ENCODE assay signal across 25 mouse cellular contexts in genomic region chr17:8504381-8504780, GRCm38 (mm10).
"Had no signal": no experiment of that assay in that cellular context is flagged by ENCODE, and none has a peak within 500 bp of the region (broad histone marks: within the 10 kb centered on the region; RNA-seq: fewer than 3 reads in every experiment).

No protein-coding gene starts in this region.

- DNase-seq: gastrocnemius, postnatal 14 days; gastrocnemius, postnatal 36 days; heart, adult 18-20 months; heart, postnatal 10 days; heart, postnatal 4 days; kidney, adult 11 months; kidney, adult 2 months; kidney, adult 9 months; kidney, postnatal 14 days; kidney, postnatal 36 days; layer of hippocampus, adult 9-11 months; layer of hippocampus, postnatal 36 days; left cerebral cortex, postnatal 4 days had no signal

- H3K9me3 ChIP-seq: heart, embryonic 10.5 days; heart, embryonic 12.5 days; hindbrain, embryonic 10.5 days; hindbrain, embryonic 12.5 days; hindbrain, embryonic 15.5 days; kidney, embryonic 15.5 days; limb, embryonic 13.5 days; limb, embryonic 15.5 days; liver, embryonic 12.5 days had no signal

- H3K4me3 ChIP-seq: heart, embryonic 10.5 days; heart, embryonic 12.5 days; hindbrain, embryonic 10.5 days; hindbrain, embryonic 12.5 days; hindbrain, embryonic 15.5 days; kidney, embryonic 15.5 days; limb, embryonic 13.5 days; limb, embryonic 15.5 days; liver, embryonic 12.5 days had no signal

- H3K27me3 ChIP-seq: heart, embryonic 12.5 days; hindbrain, embryonic 15.5 days had no signal

- H3K27ac ChIP-seq: heart, embryonic 10.5 days; hindbrain, embryonic 10.5 days; hindbrain, embryonic 12.5 days; kidney, embryonic 15.5 days; kidney, postnatal 0 days; limb, embryonic 13.5 days; limb, embryonic 15.5 days; liver, embryonic 12.5 days had no signal

- ATAC-seq: hindbrain, postnatal 0 days; intestine, embryonic 16.5 days; liver, embryonic 12.5 days had no signal

- H3K9ac ChIP-seq: heart, embryonic 12.5 days; hindbrain, embryonic 12.5 days; hindbrain, embryonic 15.5 days; kidney, embryonic 15.5 days; limb, embryonic 13.5 days; limb, embryonic 15.5 days; liver, embryonic 12.5 days had no signal

- H3K4me2 ChIP-seq: heart, embryonic 12.5 days; hindbrain, embryonic 12.5 days; hindbrain, embryonic 15.5 days; kidney, embryonic 15.5 days; limb, embryonic 13.5 days; limb, embryonic 15.5 days; liver, embryonic 12.5 days had no signal

- H3K36me3 ChIP-seq: heart, embryonic 10.5 days; heart, embryonic 12.5 days; hindbrain, embryonic 10.5 days; hindbrain, embryonic 12.5 days; hindbrain, embryonic 15.5 days; kidney, embryonic 15.5 days; limb, embryonic 13.5 days; limb, embryonic 15.5 days; liver, embryonic 12.5 days had no signal
